Mouse (Mus musculus) myocyte (in vitro differentiated cells): ENCODE measurements around the gene Itpr1. TPM values are rescaled to one million over a fixed set of nuclear protein-coding genes. Genes with fewer than 3 reads are reported as not detected.

ENCODE experiments used
- H3K27me3 ChIP-seq: one replicate; pipeline ENCODE4 v1.6.1; 2011; ENCODE audit not compliant: control insufficient read depth, insufficient read depth, insufficient read length
- H3K36me3 ChIP-seq: one replicate; pipeline ENCODE4 v1.6.1; 2011; ENCODE audit not compliant: control insufficient read depth, insufficient read depth
- H3K4me2 ChIP-seq: one replicate; pipeline ENCODE4 v1.6.1; 2011; ENCODE audit warnings: low read depth, control low read depth
- H3K4me3 ChIP-seq: one replicate; pipeline ENCODE4 v1.5.1; 2011; ENCODE audit warnings: mild to moderate bottlenecking, control low read depth, moderate library complexity
- H3K79me2 ChIP-seq: one replicate; pipeline ENCODE4 v1.6.1; 2011; ENCODE audit not compliant: control insufficient read depth, insufficient read depth
- H3ac ChIP-seq: one replicate; pipeline ENCODE4 v1.6.1; 2011; ENCODE audit not compliant: control insufficient read depth, insufficient read length
- CEBPB ChIP-seq: IDR thresholded peaks from 2 replicates; pipeline ENCODE4 v1.6.1; 2011; ENCODE audit warnings: mild to moderate bottlenecking, moderate library complexity; ENCODE audit not compliant: poor library complexity, insufficient read depth, severe bottlenecking
- E2F4 ChIP-seq: IDR thresholded peaks from one replicate; pipeline ENCODE4 v1.6.1; 2011; ENCODE audit warnings: mild to moderate bottlenecking, control low read depth, moderate library complexity; ENCODE audit not compliant: insufficient read depth
- MAX ChIP-seq: IDR thresholded peaks from one replicate; pipeline ENCODE4 v1.6.1; 2011; ENCODE audit warnings: low read depth, mild to moderate bottlenecking, control low read depth
- MYOD1 ChIP-seq, 3 experiments: IDR thresholded peaks; one replicate each; pipeline ENCODE4 v1.6.1; 2011; ENCODE audit warnings: control low read depth in 2 of 3, low read depth in 2 of 3, mild to moderate bottlenecking in 2 of 3, moderate library complexity in 1 of 3; ENCODE audit not compliant: insufficient read length in 2 of 3, control insufficient read depth in 1 of 3
- MYOG ChIP-seq, 3 experiments: IDR thresholded peaks; one replicate each; pipeline ENCODE4 v1.6.1; 2011; ENCODE audit warnings: control low read depth in 2 of 3, low read depth in 2 of 3, mild to moderate bottlenecking in 2 of 3; ENCODE audit not compliant: insufficient read length in 2 of 3, control insufficient read depth in 1 of 3, insufficient read depth in 1 of 3
- POLR2A ChIP-seq: IDR thresholded peaks from one replicate; pipeline ENCODE4 v1.6.1; 2011; ENCODE audit warnings: low read depth, mild to moderate bottlenecking, control low read depth, moderate library complexity; ENCODE audit not compliant: insufficient read length
- POLR2AphosphoS2 ChIP-seq: IDR thresholded peaks from one replicate; pipeline ENCODE4 v1.6.1; 2011; ENCODE audit warnings: low read depth, control low read depth; ENCODE audit not compliant: insufficient read length
- REST ChIP-seq: IDR thresholded peaks from one replicate; pipeline ENCODE4 v1.6.1; 2011; ENCODE audit warnings: mild to moderate bottlenecking, control low read depth, moderate library complexity; ENCODE audit not compliant: insufficient read depth, insufficient read length
- SRF ChIP-seq: IDR thresholded peaks from one replicate; pipeline ENCODE4 v1.6.1; 2011; ENCODE audit warnings: low read depth; ENCODE audit not compliant: control insufficient read depth, insufficient read length
- TCF12 ChIP-seq: IDR thresholded peaks from one replicate; pipeline ENCODE4 v1.6.1; 2011; ENCODE audit warnings: mild to moderate bottlenecking, control low read depth; ENCODE audit not compliant: poor library complexity, insufficient read depth, severe bottlenecking
- TCF3 ChIP-seq: IDR thresholded peaks from one replicate; pipeline ENCODE4 v1.6.1; 2011; ENCODE audit warnings: low read depth, control low read depth; ENCODE audit not compliant: insufficient read length
- USF1 ChIP-seq: IDR thresholded peaks from one replicate; pipeline ENCODE4 v1.6.1; 2011; ENCODE audit warnings: low read depth, mild to moderate bottlenecking, control low read depth, moderate library complexity
- polyA plus RNA-seq: library from polyadenylated mRNA; unstranded; fragments of >200 nt; fragmentation: generic; extraction: Trizol; gene quantifications from one replicate; pipeline ENCODE4 v1.2.1, GENCODE M21; 2012; ENCODE audit warnings: missing spikeins

Itpr1 gene
- polyA plus RNA-seq, 1 experiment: 3.1 TPM

- Histone ChIP-seq H3K36me3 (no peaks in the 10 kb centered on the region), H3K27me3 (no peaks in the 10 kb centered on the region), H3K4me2 (no peak overlapping the region), H3K79me2 (no peaks in the 10 kb centered on the region), H3K4me3 (no peak overlapping the region), H3ac (no peak overlapping the region)
- TF ChIP-seq TCF12: no peak
- no peak for TF ChIP-seq USF1
- no peak for TF ChIP-seq MYOG (IDR thresholded peaks at IDR 0.05; ENCODE audit: control insufficient read depth in 1 of 3, insufficient read depth in 1 of 3, insufficient read length in 2 of 3, low read depth in 2 of 3)
- no peak for TF ChIP-seq E2F4
- no peak for TF ChIP-seq POLR2A
- no peak for TF ChIP-seq MAX
- TF ChIP-seq TCF3: no peak
- TF ChIP-seq POLR2AphosphoS2: no peak
- no peak for TF ChIP-seq REST
- TF ChIP-seq SRF: no peak
- no peak for TF ChIP-seq MYOD1 (IDR thresholded peaks at IDR 0.05; ENCODE audit: control insufficient read depth in 1 of 3, insufficient read length in 2 of 3, low read depth in 2 of 3)
- no peak for TF ChIP-seq CEBPB
These were observed 297.2 kb downstream of the Itpr1 start for GRCm38 (mm10) chr6:108510101-108510500.

GRCm38 (mm10) chr6:108512097-108512496 lies 299.2 kb downstream of the Itpr1 start:
- Histone ChIP-seq H3K4me2 (no peak overlapping the region), H3ac (no peak overlapping the region), H3K36me3 (no peaks in the 10 kb centered on the region), H3K79me2 (no peaks in the 10 kb centered on the region), H3K4me3 (no peak overlapping the region), H3K27me3 (no peaks in the 10 kb centered on the region)
- TF ChIP-seq POLR2A (no peak), TCF12 (no peak), MYOG (IDR thresholded peaks at IDR 0.05; ENCODE audit: control insufficient read depth in 1 of 3, insufficient read depth in 1 of 3, insufficient read length in 2 of 3, low read depth in 2 of 3) (no peak), CEBPB (no peak), MAX (no peak), USF1 (no peak), E2F4 (no peak), SRF (no peak), REST (no peak), MYOD1 (IDR thresholded peaks at IDR 0.05; ENCODE audit: control insufficient read depth in 1 of 3, insufficient read length in 2 of 3, low read depth in 2 of 3) (no peak), TCF3 (no peak), POLR2AphosphoS2 (no peak)

- no peaks in the 10 kb centered on the region for H3K27me3 ChIP-seq
- no peak overlapping the region for H3K4me2 ChIP-seq
- no peaks in the 10 kb centered on the region for H3K36me3 ChIP-seq
- no peaks in the 10 kb centered on the region for H3K79me2 ChIP-seq
- H3K4me3 ChIP-seq: no peak overlapping the region
- TF ChIP-seq REST (no peak), MAX (no peak), CEBPB (no peak)
- no peak overlapping the region for H3ac ChIP-seq
These were observed 300.1 kb downstream of the Itpr1 start for GRCm38 (mm10) chr6:108512994-108513393.

- H3K27me3 ChIP-seq: no peaks in the 10 kb centered on the region
- no peak overlapping the region for H3K4me3 ChIP-seq
- no peaks in the 10 kb centered on the region for H3K79me2 ChIP-seq
- no peak overlapping the region for H3K4me2 ChIP-seq
- TF ChIP-seq TCF3 (no peak), TCF12 (no peak), POLR2A (no peak), MYOD1 (IDR thresholded peaks at IDR 0.05; ENCODE audit: control insufficient read depth in 1 of 3, insufficient read length in 2 of 3, low read depth in 2 of 3) (no peak), E2F4 (no peak), MYOG (IDR thresholded peaks at IDR 0.05; ENCODE audit: control insufficient read depth in 1 of 3, insufficient read depth in 1 of 3, insufficient read length in 2 of 3, low read depth in 2 of 3) (no peak), REST (no peak), MAX (no peak), SRF (no peak), USF1 (no peak), POLR2AphosphoS2 (no peak), CEBPB (no peak)
- no peaks in the 10 kb centered on the region for H3K36me3 ChIP-seq
- H3ac ChIP-seq: no peak overlapping the region
These were observed 303.4 kb downstream of the Itpr1 start for GRCm38 (mm10) chr6:108516248-108516647.
